Mouse (Mus musculus) kidney, adult 18-20 months (tissue): ENCODE results near the gene Irf2bp1.

Experiments
- DNase-seq: peaks from one replicate; pipeline ENCODE4 v3.0.0; 2021

The Irf2bp1 gene

DNA sequence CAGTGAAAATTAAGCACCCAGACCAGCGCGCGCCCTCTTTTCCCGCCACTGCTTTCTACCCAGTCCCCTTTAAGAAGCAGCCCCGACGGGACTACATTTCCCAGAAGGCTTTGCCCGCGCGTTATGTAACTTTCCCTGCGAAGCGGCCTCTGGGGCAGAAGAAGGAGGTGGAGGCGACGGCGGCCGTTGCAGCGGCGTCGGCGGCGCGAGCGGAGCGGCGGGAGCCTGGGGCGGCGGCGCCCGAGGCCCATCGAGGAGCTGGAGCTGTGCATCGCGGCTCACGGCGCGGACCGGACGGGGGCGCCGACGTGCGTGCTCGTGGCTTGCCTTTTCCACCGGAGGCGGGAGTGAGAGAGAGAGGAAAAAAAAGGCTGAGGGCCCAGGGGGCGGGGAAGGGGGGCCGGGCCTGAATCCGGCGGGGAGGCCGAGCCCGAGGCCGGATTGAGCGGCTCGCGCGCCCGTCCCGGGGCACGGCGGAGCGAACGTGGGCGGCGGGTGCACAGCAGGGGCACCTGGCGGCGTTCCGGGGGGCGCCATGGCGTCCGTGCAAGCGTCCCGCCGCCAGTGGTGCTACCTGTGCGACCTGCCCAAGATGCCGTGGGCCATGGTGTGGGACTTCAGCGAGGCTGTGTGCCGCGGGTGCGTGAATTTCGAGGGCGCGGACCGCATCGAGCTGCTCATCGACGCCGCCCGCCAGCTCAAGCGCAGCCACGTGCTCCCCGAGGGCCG lies at the start of gene Irf2bp1:
TSS of gene Irf2bp1 (plus strand) at position 143 of the 729 bp plus-strand sequence.
- peak; percentile 96 for DNase-seq

DNA sequence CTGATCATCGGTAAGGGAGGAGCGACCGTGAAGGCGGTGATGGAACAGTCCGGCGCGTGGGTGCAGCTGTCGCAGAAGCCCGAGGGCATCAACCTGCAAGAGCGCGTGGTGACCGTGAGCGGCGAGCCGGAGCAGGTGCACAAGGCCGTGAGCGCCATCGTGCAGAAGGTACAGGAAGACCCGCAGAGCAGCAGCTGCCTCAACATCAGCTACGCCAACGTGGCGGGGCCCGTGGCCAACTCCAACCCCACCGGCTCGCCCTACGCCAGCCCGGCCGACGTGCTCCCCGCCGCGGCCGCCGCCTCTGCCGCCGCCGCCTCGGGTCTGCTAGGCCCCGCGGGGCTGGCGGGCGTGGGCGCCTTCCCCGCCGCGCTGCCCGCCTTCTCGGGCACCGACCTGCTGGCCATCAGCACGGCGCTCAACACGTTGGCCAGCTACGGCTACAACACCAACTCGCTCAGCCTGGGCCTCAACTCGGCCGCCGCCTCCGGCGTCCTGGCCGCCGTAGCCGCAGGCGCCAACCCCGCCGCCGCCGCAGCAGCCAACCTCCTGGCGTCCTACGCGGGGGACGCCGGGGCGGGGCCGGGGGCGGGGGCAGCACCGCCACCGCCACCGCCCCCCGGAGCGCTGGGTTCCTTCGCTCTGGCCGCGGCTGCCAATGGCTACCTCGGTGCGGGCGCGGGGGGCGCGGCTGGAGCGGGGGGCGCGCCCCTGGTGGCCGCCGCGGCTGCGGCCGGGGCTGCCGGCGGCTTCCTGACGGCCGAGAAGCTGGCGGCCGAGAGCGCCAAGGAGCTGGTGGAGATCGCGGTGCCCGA lies 46.1 kb upstream of the Irf2bp1 start:
- peak; percentile 68 for DNase-seq

DNA sequence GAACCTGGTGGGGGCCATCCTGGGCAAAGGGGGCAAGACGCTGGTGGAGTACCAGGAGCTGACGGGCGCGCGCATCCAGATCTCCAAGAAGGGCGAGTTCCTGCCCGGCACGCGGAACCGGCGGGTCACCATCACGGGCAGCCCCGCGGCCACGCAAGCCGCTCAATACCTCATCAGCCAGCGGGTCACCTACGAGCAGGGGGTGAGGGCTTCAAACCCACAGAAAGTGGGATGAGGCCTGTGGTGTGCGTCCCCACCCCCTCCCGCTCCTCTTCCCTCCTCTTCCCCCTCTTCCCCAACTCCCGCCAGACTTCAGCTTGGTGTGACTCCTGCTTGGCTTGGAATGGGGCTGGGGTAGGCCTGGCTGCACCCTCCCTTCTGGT lies 45.5 kb upstream of the Irf2bp1 start:
- no peak for DNase-seq

DNA sequence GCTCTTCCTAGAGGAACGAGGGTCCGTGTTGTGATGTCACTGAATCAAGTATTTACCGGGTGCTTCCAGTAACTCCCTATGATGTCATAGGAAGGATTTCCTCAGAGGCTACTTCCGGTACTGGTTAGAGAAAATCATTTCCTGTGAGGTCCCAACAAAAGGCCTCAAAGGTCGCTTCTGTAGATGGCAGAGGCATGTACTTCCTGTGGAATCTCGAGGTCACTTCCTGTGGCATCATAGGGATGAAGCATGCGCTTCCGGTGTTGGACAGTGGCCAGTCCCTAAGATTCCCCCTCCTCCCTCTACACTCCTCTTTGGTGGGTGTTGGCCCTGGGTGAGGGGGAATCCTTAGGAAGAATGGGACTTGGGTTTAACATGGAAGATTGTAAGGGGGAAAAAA lies 44.4 kb upstream of the Irf2bp1 start:
- DNase-seq = peak; percentile 46

- no peak for DNase-seq
Measured at GRCm38 (mm10) chr7:18962171-18962792, 41.6 kb upstream of the Irf2bp1 start.

GRCm38 (mm10) chr7:18962795-18963194 lies 41.0 kb upstream of the Irf2bp1 start:
- no peak for DNase-seq

- DNase-seq = no peak
Measured at GRCm38 (mm10) chr7:18963294-18963843, 40.5 kb upstream of the Irf2bp1 start.

GRCm38 (mm10) chr7:18965312-18965711 lies 38.5 kb upstream of the Irf2bp1 start:
- no peak for DNase-seq

DNA sequence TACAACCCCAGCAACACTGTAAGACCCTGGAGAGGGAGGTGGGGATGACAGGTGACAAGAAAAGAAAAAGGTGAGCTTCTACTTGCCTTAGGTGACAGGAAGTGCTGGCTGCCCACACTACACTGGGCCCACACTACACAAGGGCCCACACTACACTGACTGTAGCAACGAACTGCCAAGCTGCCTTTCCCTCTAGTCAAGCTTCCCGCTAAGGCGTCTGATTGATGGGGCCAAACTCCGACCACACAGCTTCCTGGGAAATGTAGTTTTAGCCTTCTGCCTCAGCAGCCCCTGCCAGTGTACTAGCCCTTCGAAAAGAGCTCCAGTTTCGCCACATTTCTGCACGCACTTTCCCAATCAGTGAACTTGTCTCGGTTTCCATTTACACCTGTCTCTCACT lies 36.2 kb upstream of the Irf2bp1 start:
- no peak for DNase-seq

GRCm38 (mm10) chr7:18970956-18971355 lies 32.9 kb upstream of the Irf2bp1 start:
- no peak for DNase-seq

DNA sequence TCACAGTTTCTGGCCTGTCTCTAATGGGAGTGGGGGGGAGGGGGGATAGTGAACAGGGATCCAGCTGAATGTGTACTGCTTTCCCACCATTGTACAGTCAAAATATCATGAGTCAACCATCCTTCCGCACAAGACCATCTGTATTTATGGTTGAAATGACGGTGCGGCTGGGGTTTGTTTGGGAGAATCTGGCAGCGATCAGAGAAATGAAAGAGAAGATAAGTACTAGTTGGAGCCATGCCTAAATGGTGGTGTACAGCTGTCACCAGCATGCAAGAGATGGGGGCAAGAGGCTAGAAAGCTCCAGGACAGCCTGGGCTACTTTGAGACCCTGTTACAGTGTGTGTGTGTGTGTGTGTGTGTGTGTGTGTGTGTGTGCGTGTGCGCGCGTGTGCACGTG lies 25.5 kb upstream of the Irf2bp1 start:
- DNase-seq = no peak

DNA sequence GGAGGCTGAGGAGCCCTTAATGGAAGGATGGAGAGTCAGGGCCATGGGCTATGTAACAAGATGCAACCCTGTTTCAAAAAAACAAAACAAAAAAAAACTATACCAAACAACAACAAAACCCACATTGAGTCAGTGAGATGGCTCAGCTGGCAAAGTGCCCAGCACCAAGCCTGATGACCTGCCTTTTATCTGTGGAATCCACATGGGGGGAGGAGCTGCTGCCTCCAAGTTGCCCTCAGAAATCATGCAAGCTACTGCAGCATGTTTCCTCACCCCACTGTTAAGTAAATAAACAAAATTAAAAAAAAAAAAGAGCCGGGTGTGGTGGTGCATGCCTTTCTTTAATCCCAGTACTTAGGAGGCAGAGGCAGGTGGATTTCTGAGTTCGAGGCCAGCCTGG lies 17.3 kb upstream of the Irf2bp1 start:
- DNase-seq = no peak

- DNase-seq = no peak
Measured at GRCm38 (mm10) chr7:18987100-18987499, 16.7 kb upstream of the Irf2bp1 start, which contains the start of gene Nanos2. Gene Nanos2 (plus strand): TSS chr7:18987400.

- no peak for DNase-seq
Measured at GRCm38 (mm10) chr7:18987747-18988146, 16.1 kb upstream of the Irf2bp1 start.

DNA sequence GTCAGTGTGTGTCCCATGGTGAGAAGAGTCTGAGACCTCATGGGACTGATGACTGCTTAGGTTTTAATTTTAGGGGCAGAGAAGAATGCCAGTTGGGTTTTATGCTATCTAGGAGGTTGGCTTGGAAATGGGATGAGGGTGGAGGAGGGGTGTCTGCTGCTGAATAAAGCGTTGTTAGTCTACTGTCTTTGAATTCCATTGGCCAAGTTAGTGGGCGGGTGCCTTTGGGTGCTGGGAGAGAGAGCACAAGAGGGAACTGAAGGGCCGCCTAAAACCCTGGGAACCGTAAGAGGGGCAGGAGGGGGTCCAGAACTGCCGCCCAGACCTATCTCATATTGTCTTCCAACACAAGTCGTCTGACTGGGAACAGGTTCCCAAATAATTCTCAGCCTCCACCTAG lies 15.1 kb upstream of the Irf2bp1 start:
- DNase-seq = no peak

DNA sequence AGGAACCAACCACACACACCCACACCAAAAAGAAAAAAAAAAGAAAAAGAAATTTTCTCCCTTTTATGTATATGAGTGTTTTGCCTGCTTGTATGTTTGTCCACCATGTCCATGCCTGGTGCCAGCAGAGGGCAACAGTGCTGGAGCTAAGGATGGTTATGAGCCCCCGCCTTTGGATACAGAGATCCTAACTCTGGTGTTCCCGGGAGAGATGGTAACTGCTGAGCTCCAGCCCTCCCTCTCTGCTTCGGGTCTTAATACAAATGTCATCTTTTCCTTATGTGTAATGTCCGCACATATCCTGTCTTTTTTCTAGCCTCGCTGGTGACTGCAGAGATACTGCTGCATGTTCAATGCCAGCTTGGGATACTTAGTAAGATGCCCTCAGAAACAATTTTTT lies 13.8 kb upstream of the Irf2bp1 start:
- no peak for DNase-seq

DNA sequence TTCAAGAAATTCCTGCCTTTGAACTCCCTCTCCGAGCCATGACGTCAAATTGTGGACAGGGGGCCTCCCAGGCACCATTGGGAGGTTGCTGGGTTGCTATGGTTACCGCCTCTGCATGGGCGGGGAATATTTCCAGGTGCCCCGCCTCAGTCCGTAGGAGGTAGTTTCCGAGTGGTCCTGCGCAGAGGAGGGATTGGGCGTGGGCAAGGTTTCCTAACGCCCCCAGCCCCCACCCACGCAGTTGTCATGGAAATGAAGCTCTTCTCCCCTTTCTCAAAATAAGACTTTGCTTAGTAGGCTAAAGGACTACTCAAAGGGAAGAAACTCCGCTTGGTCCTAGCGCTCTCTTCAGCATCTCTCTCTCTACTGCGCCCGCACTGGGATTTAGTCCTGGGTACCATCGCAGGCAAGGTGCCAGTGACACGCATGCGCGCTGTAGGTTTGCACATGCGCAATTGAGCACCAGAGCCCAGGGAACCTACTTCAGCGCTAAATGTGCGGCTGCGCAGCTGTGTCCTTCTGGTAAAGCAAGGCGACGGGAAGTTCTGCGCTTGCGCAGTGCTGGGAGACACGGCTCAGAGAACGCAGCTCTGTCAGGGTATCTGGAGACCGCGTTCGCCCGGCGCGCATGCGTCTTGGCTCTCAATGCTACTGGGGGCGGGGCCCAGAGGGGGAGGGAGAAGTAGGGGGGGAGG lies 13.1 kb upstream of the Irf2bp1 start, which contains the start of gene Mypop:
TSS of gene Mypop (plus strand) at position 645 of the 695 bp plus-strand sequence.
- peak; percentile 99 for DNase-seq

DNA sequence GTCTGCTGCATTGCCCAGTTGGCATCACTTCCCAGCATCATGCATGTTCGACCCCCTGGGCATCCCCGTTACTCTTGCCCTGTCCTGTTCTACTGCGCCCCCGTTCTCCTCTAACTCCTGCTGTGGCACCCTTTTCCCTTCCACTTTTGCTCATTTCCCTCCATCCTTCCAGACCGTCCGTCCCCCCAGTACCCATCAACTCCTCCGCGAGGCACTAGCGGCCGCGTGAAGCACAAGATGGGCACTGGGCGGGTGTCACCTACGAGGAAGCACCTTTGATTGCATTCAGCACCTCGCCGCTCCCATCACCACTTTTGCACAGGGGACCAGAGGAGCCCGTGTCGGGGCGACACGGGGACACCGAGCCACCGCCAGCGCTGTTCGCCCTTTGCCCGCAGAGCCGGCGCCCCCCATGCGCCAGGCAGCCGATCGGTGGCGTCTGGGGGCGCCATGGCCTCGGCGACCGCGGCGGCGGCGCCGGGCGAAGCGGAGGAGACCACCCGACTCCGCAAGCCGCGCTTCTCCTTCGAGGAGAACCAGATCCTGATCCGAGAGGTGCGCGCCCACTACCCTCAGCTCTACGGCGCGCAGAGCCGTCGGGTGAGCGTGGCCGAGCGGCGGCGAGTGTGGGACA lies 12.1 kb upstream of the Irf2bp1 start:
- DNase-seq = peak; percentile 26

- peak; percentile 28 for DNase-seq
Measured at GRCm38 (mm10) chr7:18992294-18992675, 11.6 kb upstream of the Irf2bp1 start.

DNA sequence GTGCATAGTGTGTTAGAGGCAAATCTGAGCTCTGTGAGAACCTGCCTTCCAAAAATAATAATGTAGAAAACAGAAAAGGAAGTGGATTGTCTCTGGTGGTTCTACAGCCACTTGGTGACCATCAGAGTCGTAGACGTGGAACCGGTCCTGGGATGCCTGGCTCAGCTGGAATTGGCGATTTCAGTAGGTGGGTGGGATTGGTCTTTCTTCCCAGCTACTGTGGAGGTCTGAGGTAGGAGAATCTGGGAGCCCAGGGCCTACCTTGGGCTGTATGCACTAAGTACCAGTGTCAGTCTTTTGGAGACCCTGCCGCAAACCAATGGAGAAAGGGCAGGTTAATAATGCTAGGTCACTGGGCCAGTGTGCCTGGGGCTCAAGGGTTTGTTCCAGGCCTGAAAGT lies 10.8 kb upstream of the Irf2bp1 start:
- no peak for DNase-seq

- no peak for DNase-seq
Measured at GRCm38 (mm10) chr7:18998835-18999234, 5.0 kb upstream of the Irf2bp1 start.

- no peak for DNase-seq
Measured at GRCm38 (mm10) chr7:19000421-19000820, 3.4 kb upstream of the Irf2bp1 start.
